Mouse (Mus musculus) E14TG2a.4 (cell line): Measurements from ENCODE around the gene Zfp827.

ENCODE experiments used
- CTCF ChIP-seq: conservative IDR thresholded peaks from 2 replicates; pipeline ENCODE4 v1.5.1; 2014; ENCODE audit warnings: low read length
- NANOG ChIP-seq: IDR thresholded peaks from 2 replicates; pipeline ENCODE4 v1.6.1; 2014; ENCODE audit warnings: borderline replicate concordance, low read length, mixed read lengths
- POU5F1 ChIP-seq: IDR thresholded peaks from 2 replicates; pipeline ENCODE4 v1.6.1; 2014; ENCODE audit warnings: low read length, borderline replicate concordance

GRCm38 (mm10) chr8:79041429-79041828, 13.2 kb downstream of the Zfp827 start:
- no peak for TF ChIP-seq CTCF
- TF ChIP-seq POU5F1: no peak
- TF ChIP-seq NANOG: no peak
